Mouse (Mus musculus) spleen, postnatal 0 days (tissue): Measurements from ENCODE around the gene Car14. TPM values are rescaled to one million over a fixed set of nuclear protein-coding genes. Genes with fewer than 3 reads are reported as not detected.

Experiments
- polyA plus RNA-seq: library from polyadenylated mRNA; unstranded; fragments of >200 nt; fragmentation: Nextera tagmentation; extraction: Ambion mirVana; gene quantifications from 2 replicates; pipeline ENCODE4 v1.2.1, GENCODE M21; 2015

Gene Car14
- 0.22 and 0.42 TPM in 2 replicates for polyA plus RNA-seq

DNA sequence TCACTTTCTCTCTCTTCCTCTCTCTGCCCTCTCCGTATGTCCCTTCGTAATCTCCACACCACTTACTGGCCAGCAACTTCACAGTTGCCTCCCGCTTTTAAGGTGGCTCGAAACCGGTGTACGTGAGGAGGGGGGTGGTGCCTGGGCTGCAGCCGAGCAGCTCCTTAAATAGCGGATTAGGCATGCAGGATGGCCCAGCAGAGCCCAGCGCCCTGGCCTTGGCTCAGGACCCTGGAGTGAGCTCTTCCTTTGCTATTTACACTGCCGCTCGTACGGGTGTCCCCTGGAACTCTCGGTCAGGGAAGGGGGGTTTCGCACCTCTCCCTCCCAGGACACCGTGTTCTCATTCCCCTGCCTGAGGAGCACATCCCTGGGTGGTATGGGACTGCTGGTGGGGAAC, at the start of gene Car14:
Car14 (minus strand) TSS at position 124 of the 400 bp plus-strand sequence.

DNA sequence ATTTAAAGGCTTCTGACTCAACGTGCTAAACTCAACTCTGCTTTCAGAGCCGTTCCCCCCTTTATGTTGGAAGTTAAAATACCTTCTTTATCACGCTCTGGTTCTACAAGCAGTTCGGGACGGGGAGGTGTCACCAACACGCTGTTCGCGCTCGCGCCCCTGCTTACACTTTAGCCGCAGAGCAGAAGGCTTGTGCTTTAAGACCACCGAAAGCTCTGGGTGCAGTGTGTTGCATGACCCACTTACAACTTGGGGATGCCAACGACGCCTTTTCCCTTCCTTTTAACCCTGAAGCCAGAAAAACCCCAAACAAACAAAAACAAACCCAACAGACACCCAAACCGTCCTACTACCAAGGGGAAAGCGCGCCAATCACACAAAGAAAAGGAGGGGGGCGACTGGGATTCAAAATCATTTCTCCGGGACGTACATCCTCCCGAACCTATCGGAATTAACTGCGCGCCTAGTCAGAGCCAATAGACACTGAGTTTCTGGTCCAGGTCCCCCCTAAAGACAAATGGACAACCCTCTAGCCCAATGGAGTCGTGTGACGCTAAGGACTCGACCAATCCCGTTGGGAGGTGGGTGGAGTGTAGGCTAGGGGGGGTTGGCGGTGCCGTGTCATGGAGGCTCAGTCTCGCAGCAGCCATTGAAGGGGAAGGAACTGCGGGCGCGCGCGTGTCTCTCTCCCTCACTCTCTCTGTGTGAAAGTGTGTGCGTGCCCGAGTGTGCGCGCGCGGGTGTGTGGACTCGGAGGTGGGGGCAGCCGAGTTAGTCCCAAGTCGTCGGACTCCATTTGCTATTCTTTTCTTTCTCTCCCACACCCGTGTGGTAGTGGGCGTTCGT, 24.4 kb upstream of the Car14 start, which contains the start of gene Anp32e:
Anp32e (plus strand) TSS at position 589 of the 846 bp plus-strand sequence.

DNA sequence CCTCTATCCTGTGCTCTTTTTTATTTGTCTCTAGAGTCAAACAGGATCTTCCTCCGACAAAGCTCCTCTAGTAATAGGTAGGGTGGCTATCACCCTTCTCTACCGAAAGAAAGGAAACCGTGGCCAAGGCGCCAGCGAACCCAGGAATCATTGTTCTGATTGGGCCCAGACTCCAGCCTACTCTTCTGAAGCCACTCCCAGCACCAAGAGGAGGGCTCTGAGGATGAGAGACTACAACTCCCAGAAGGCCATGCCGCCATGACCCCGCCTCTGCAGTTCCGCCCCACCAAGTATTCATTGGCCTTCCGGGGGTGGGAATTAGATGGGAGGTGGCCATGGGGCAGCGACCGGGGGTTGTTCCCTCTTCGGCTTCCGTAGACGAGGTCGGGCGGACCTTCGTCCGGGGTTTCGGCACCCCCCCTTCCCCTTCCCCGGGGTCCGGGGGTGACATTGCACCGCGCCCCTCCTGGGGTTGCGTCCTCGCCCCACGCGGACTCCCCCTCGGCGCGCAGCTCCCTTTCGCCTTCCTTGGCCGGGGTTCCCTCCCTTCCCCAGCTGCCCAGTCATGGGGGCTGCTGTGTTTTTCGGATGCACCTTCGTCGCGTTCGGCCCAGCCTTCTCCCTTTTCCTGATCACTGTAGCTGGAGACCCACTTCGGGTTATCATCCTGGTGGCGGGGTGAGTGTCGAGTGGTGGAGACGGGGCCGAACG, 10.7 kb downstream of the Car14 start, which contains the start of gene Aph1a:
Aph1a (plus strand) TSS at position 364 of the 711 bp plus-strand sequence.

DNA sequence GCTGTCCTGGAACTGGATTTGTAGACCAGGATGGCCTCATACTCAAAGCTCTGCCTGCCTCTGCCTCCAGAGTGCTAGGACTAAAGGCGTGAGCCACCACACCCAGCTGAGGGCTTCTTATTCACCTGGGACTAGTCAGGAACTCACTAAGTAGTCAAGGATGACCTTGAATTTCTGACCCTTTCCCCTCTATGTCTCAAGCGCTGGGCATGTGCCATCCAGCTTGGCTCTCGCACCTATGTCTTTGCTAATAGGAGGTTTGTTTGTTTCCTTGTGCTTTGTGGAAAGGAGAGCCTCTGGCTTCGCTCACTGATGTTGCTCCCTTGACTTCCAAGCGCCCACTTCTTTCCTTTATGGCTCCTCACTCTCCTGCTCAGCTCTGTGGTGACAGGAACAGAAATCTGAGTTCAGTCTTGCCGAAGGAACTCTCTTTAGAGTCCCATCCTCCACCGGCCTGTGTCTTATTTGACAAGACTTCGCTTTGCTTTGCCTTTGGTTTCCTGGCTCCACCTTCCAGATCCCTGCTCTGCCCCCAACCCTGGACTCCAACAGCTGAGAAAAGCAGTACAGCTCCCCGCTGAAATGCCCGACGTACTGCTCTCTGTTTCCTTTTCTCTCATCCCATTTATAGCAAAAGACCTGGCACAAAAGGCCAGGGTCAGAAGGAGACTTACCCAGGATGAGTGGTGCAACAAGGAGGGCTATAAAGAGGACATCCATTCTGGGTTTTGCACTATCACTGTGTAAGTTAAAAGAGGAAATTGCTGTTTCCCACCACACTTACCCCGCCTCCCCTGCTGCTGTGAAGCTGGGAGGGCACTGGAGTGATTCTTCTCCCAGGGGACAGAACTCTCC, 13.1 kb downstream of the Car14 start, which contains the start of gene BC028528:
BC028528 (minus strand) TSS at position 795 of the 855 bp plus-strand sequence.

DNA sequence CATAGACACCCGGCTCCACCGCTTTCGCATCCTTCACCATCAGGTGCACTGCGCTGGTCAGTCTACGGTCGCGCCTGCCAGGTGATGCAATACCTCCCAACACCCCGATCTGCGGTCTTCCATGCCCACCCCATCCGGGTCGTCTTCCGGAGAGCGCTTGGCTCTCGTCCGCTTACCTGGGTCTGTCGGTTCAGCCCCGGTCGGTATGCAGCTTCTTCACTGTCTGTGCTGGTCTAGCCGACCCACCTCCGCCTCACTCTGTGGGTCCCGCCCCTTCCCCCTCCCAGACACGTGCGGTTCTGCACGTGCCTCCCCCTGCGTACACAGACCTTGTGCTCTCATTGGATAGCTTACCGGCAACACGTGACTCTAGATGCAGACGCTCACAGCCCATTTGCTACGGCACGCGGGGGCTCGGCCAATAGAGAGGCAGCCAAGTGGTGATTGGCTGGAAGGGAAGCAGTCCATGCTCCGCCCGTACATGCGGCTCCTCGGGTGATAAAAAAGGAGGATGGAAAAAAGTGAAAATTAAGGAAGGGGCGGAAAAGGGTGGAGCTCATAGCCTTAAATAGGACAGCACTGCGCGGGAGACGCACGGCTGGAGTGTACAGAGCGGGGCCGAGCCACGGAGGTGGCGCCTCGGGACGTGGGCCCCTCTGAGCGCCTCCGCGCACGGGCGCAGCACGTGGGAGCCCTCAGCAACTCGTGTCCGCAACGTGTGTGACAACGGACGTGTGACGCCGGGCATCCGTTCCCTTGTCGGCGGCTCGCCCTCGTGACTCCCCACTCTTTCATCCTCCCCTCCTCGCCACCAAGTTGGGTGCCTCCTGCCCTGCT, 22.3 kb downstream of the Car14 start, which contains the start of gene Ciart:
Ciart (minus strand) TSS at position 273 of the 837 bp plus-strand sequence.

DNA sequence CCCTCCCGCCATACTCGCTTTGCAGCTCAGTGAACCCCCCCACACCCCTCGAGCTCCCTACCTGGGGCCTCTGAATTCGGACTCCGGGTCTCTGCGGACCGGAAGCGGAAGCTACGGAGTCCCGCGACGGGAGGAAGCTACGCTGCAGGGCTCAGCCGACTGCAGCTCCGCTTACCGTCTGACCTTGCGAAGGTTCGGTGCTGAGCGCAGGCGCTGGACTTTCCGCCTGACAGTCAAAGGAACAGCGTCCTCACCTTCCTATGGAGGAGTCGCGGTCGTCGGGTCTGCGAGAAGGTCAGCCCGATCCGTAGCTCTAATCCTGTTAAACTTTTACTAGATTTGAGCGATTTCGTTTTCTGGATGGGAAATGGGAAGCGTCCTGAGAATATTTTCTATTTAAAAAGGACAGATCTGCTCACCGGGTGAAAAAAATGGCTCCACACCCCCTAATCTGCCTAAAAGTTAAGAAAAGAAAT, 33.1 kb downstream of the Car14 start, which contains the start of gene Mrps21:
Mrps21 (minus strand) TSS at position 128 of the 476 bp plus-strand sequence.

DNA sequence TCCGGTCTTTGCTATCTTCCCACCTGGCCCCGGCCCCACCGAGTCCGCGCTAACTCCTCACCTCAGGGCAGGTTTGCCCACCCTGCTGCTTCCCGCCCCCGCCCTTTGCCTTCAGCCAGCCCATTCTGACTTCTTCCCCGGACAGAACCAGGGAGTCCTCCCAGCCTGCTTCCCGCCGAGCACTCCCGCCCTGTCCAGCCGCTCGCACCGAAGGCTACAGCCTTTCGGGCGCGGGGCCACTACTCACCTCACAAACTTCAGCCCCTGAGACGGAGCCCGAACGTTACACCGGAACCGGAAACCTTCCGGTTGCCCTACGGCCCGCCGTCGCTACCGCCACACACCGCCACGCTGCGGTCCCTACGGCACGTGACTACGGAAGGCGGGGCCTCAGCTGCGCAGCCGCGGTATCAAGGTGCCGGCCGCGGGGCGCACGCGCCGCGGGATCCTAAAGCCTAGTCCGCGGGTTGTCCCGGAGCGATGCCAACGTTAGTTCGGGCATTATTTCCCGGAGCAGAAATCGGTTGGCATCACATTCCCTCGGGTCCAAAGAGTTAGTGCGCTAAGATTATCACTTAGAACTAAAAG, 48.9 kb downstream of the Car14 start, which contains the start of gene Prpf3:
Prpf3 (minus strand) TSS at position 384 of the 588 bp plus-strand sequence.

Other genes starting within 250 kb of the Car14 start
- 55.0 and 55.3 TPM in 2 replicates for gene Mcl1, start 245.9 kb downstream of the Car14 start, polyA plus RNA-seq
- 1.9 and 3.0 TPM in 2 replicates for gene Adamtsl4, start 216.8 kb downstream of the Car14 start, polyA plus RNA-seq
- gene Ecm1, start 165.1 kb downstream of the Car14 start, polyA plus RNA-seq, result 26.6 and 30.1 TPM in 2 replicates
- gene Tars2, start 144.5 kb downstream of the Car14 start, polyA plus RNA-seq, result 30.3 and 33.5 TPM in 2 replicates
- 13.3 and 13.6 TPM in 2 replicates for gene Rprd2, start 85.8 kb downstream of the Car14 start, polyA plus RNA-seq
- 25.4 and 27.7 TPM in 2 replicates for gene Prpf3, start 48.8 kb downstream of the Car14 start, polyA plus RNA-seq
- 226 and 236 TPM in 2 replicates for gene Mrps21, start 33.2 kb downstream of the Car14 start, polyA plus RNA-seq
- 0.75 and 1.0 TPM in 2 replicates for gene Ciart, start 22.4 kb downstream of the Car14 start, polyA plus RNA-seq
- gene BC028528, start 12.7 kb downstream of the Car14 start, polyA plus RNA-seq, result 18.9 and 21.4 TPM in 2 replicates
- gene Aph1a, start 10.7 kb downstream of the Car14 start, polyA plus RNA-seq, result 18.8 and 19.8 TPM in 2 replicates
- gene Anp32e, start 24.6 kb upstream of the Car14 start, polyA plus RNA-seq, result 238 and 265 TPM in 2 replicates
- gene Plekho1, start 91.3 kb upstream of the Car14 start, polyA plus RNA-seq, result 16.2 and 21.1 TPM in 2 replicates
- gene Vps45, start 153.8 kb upstream of the Car14 start, polyA plus RNA-seq, result 23.9 and 26.4 TPM in 2 replicates
- gene Otud7b, start 199.8 kb upstream of the Car14 start, polyA plus RNA-seq, result 11.7 and 13.6 TPM in 2 replicates